8 mouse cellular contexts compared by ENCODE assay signal in the genomic region with DNA sequence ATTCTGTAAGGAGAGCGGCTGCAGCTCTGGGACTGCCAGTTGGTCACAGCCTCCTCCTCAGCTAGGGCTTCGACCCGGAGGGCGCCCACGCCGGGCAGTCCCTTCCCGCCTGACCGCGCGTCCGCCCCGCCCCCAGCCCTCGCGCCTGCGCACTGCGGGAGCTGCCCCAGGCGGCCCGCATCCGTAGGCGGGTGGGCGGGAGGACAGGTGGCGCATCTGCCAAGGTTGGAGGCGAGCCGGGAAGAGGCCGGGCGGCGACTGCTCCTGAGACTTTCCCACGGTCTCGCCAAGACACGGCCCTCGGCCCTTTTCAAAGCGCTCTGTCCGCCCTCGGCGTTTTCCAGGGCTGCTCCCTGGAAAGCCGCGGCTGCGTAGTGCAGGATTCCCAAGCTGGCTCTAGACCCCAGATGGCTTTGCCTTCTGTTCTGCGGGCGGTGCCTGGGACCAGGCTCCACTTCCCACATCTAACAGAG. TPM values are rescaled to one million over a fixed set of nuclear protein-coding genes. Genes with fewer than 3 reads are reported as not detected.
DNase-seq lines count a peak whose midpoint lies in the region; ATAC-seq and TF ChIP-seq lines count a peak whose summit lies in the region.

A gene (minus strand): TSS at position 464 of the 473 bp plus-strand sequence.

- no peaks in the 10 kb centered on the region for H3K79me3 ChIP-seq in C2C12 (ENCODE audit: low read depth)

- WGBS in forebrain, embryonic 12.5 days, result under 1% methylated on average over 40 of the region's 40 CpGs
- 2% methylated on average over 40 of the region's 40 CpGs for WGBS in heart, postnatal 0 days

- peaks cover 12% of the 10 kb centered on the region; the same call in 1 of the 2 replicates for H3K4me1 ChIP-seq in forebrain, embryonic 12.5 days
- 0 out of 2 replicates have a peak, but pooled peaks cover 5% of the 10 kb centered on the region for H3K4me1 ChIP-seq in heart, postnatal 0 days (ENCODE audit: control insufficient read depth, insufficient read depth)

- peak; percentile 57 for DNase-seq in brain, embryonic 18.5 days (ENCODE audit: low read depth, low spot score)
- peak; percentile 9 for DNase-seq in heart, postnatal 0 days (ENCODE audit: low spot score)
- DNase-seq in kidney, postnatal 36 days, result peak; percentile 70 to 89
- DNase-seq in lung, adult 18-20 months, result peak; percentile 55 to 60
- DNase-seq in ovary, postnatal 10 days (ENCODE audit: low spot score), result peak; percentile 49
- DNase-seq in urinary bladder, postnatal 36 days (ENCODE audit: low spot score in 2 of 2), result peak; percentile 53 to 62

- TF ChIP-seq CTCF in C2C12 (IDR thresholded peaks at IDR 0.05; ENCODE audit: control insufficient read depth, insufficient read depth, insufficient read length), result no peak
- TF ChIP-seq CTCF in heart, postnatal 0 days (IDR thresholded peaks at IDR 0.05; ENCODE audit: low read depth), result no peak

- H3K79me2 ChIP-seq in C2C12 (ENCODE audit: control insufficient read depth, insufficient read depth), result no peaks in the 10 kb centered on the region

- peak within 1 kb of the TSS; percentile 57 for H3K9ac ChIP-seq in forebrain, embryonic 12.5 days
- peak within 1 kb of the TSS; percentile 45 for H3K9ac ChIP-seq in heart, postnatal 0 days (replicated peaks; ENCODE audit: low read depth, low read length)

- TF ChIP-seq EP300 in heart, postnatal 0 days (IDR thresholded peaks at IDR 0.05; ENCODE audit: low read depth), result no peak

- H3K27ac ChIP-seq in forebrain, embryonic 12.5 days, result peak within 1 kb of the TSS; percentile 63
- no peak within 1 kb of the TSS for H3K27ac ChIP-seq in heart, postnatal 0 days (ENCODE audit: low read depth)

- peak within 1 kb of the TSS; percentile 56 for H3ac ChIP-seq in C2C12 (ENCODE audit: control insufficient read depth, insufficient read length, low read depth)

- H3K36me3 ChIP-seq in C2C12 (ENCODE audit: control insufficient read depth, insufficient read depth), result no peaks in the 10 kb centered on the region
- H3K36me3 ChIP-seq in forebrain, embryonic 12.5 days (replicated peaks), result no peaks in the 10 kb centered on the region
- H3K36me3 ChIP-seq in heart, postnatal 0 days (replicated peaks; ENCODE audit: control insufficient read depth, insufficient read depth, low read length), result no peaks in the 10 kb centered on the region

- no peak within 1 kb of the TSS for H3K4me3 ChIP-seq in C2C12 (ENCODE audit: insufficient read depth, poor library complexity, severe bottlenecking)
- peak within 1 kb of the TSS; percentile 53 for H3K4me3 ChIP-seq in forebrain, embryonic 12.5 days (replicated peaks)
- peak within 1 kb of the TSS; percentile 60 for H3K4me3 ChIP-seq in heart, postnatal 0 days (ENCODE audit: low read depth, low read length)

- peak within 1 kb of the TSS; percentile 69 for H3K4me2 ChIP-seq in forebrain, embryonic 12.5 days
- peak within 1 kb of the TSS; percentile 91 for H3K4me2 ChIP-seq in heart, postnatal 0 days (ENCODE audit: low read depth, low read length)

- peak; percentile 88 for ATAC-seq in forebrain, embryonic 12.5 days (ENCODE audit: low FRiP score)
- peak; percentile 58; the same call in 1 of the 2 replicates for ATAC-seq in heart, postnatal 0 days (ENCODE audit: insufficient read depth, low read depth)

- H3K9me3 ChIP-seq in forebrain, embryonic 12.5 days, result no peaks in the 10 kb centered on the region
- no peaks in the 10 kb centered on the region for H3K9me3 ChIP-seq in heart, postnatal 0 days (replicated peaks; ENCODE audit: control insufficient read depth, low read length)

- no peaks in the 10 kb centered on the region for H3K27me3 ChIP-seq in C2C12 (ENCODE audit: control insufficient read depth, insufficient read depth, insufficient read length)
- peaks cover 39% of the 10 kb centered on the region for H3K27me3 ChIP-seq in forebrain, embryonic 12.5 days
- peaks cover 49% of the 10 kb centered on the region for H3K27me3 ChIP-seq in heart, postnatal 0 days (ENCODE audit: control insufficient read depth, insufficient read depth, low read length)

TF ChIP-seq in C2C12, 6 proteins besides CTCF, POLR2A, EP300 and RAD21:
- TF ChIP-seq FOSL1 (IDR thresholded peaks at IDR 0.05; ENCODE audit: insufficient read depth, low read length, poor library complexity, severe bottlenecking) (no peak), MAX (IDR thresholded peaks at IDR 0.05) (peak; percentile 97)

RNA-seq across cellular contexts. Expression of the gene that starts here (rescaled TPM):
- 0.96 TPM for polyA plus RNA-seq in C2C12 (2012; fragmentation: generic; extraction: Trizol)
- 4.5 and 5.4 TPM in 2 replicates for polyA plus RNA-seq in forebrain, embryonic 12.5 days (2016; fragmentation: Nextera tagmentation; extraction: Ambion mirVana)
- total RNA-seq in heart, postnatal 0 days (2014; rRNA removed; ENCODE audit: low replicate concordance), result 0.43 TPM in 1 of 2 replicates, not detected in the other
- polyA plus RNA-seq in heart, postnatal 0 days (2015; fragmentation: Nextera tagmentation; extraction: Ambion mirVana), result 0.54 and 1.6 TPM in 2 replicates

Comparison
In these comparisons a context has a peak if more than half of its experiments do, and no peak if none do; other contexts are left out.
1. DNase-seq: peak in every context shown above with its lines; median percentile 80 in kidney, postnatal 36 days; 58 in lung, adult 18-20 months; 58 in urinary bladder, postnatal 36 days; 57 in brain, embryonic 18.5 days; 49 in ovary, postnatal 10 days; 9 in heart, postnatal 0 days.